Mouse (Mus musculus) gonadal fat pad, adult 2 months (tissue): ENCODE data around the gene Gm21731. TPM values are rescaled to one million over a fixed set of nuclear protein-coding genes. Genes with fewer than 3 reads are reported as not detected.
"Not testable (repeated sequence)": the region's sequence is repeated elsewhere in the genome, so short reads cannot be mapped to it uniquely, and the experiment has no call there.

Experiments
- DNase-seq: peaks from one replicate; pipeline ENCODE4 v3.0.0-alpha.2; 2012; ENCODE audit warnings: low read depth
- polyA plus RNA-seq: library from polyadenylated mRNA; depleted of rRNA; stranded (reverse); fragments of >200 nt; gene quantifications from 2 replicates; pipeline ENCODE4 v1.2.3, GENCODE M21; 2012; rRNA removed

Gene Gm21731
- polyA plus RNA-seq: not detected in 2 replicates

GRCm38 (mm10) chr13:120238811-120239210, at the start of gene Gm21731:
Gene Gm21731 (plus strand): TSS chr13:120239111.
- DNase-seq: not testable (repeated sequence)

- DNase-seq: not testable (repeated sequence)
Measured at GRCm38 (mm10) chr13:120196189-120196821, 42.6 kb upstream of the Gm21731 start.

GRCm38 (mm10) chr13:120215847-120216246, 23.1 kb upstream of the Gm21731 start, which contains the start of gene Gm21762:
Gene Gm21762 (minus strand): TSS chr13:120215947.
- not testable (repeated sequence) for DNase-seq

GRCm38 (mm10) chr13:120220922-120221321, 18.0 kb upstream of the Gm21731 start:
- DNase-seq: not testable (repeated sequence)

GRCm38 (mm10) chr13:120223012-120223659, 15.8 kb upstream of the Gm21731 start:
- DNase-seq: not testable (repeated sequence)

- not testable (repeated sequence) for DNase-seq
Measured at GRCm38 (mm10) chr13:120231798-120232197, 7.1 kb upstream of the Gm21731 start.

GRCm38 (mm10) chr13:120232447-120233049, 6.4 kb upstream of the Gm21731 start:
- DNase-seq: not testable (repeated sequence)

GRCm38 (mm10) chr13:120251208-120251924, 12.5 kb downstream of the Gm21731 start:
- DNase-seq: not testable (repeated sequence)

DNA sequence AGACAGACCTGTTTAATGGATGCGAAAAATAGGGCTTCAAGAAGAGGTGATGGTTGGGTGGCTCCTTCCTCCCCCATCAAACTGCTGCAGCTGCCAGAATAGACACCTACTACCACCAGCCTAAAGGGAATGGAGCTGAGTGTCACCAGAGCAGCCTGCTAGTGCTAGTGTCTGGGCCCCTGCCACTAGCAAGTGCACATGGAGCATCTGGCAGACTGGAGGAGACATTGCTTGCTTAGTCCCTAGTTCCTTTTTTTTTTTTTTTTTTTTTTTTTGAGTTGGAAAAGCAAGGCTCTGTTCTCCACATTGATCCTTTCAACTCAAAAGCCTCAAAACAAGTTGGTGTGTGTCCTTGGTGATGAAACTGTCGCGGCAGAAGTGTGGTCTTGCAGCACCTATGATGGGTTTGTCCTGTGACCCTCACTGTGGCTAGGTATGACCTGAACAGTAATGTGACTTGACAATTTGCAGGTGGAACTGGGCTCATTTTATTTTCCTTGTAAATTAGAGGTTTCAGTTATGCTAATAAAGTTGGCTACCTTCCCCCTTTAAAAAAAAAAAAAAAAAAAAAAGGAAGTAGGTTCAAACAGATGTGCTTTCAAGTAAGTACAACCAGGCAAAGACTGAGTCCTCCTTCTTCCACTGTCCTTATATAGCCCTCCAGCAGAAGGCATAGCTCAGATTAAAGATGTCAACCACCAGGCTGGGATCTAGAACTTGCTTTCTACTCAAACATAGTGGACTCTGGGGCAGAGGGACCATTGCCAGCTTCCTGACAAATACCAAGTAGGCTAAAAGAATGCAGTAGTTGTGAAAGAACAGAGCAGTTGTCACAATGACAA, 20.1 kb downstream of the Gm21731 start:
- DNase-seq: not testable (repeated sequence)

DNA sequence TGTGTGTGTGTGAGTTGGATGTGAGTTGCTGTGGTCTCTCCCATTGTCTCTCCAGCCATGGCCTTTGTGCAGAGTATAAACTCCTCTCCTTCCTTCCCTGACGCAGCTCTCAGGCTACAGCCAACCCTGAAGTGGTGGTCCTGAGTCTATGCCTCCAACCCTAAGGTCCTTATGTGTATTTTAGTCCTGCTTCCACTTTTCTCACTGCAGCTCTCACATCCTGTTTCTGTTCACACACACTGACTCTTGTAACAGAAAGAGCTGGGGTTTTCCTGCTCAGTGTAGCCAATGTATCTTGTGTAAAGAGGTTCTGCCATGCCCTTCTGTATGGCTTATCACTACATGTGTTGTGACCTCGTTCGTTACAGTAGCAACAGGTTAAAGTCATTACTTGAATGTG, 20.8 kb downstream of the Gm21731 start:
- not testable (repeated sequence) for DNase-seq

DNA sequence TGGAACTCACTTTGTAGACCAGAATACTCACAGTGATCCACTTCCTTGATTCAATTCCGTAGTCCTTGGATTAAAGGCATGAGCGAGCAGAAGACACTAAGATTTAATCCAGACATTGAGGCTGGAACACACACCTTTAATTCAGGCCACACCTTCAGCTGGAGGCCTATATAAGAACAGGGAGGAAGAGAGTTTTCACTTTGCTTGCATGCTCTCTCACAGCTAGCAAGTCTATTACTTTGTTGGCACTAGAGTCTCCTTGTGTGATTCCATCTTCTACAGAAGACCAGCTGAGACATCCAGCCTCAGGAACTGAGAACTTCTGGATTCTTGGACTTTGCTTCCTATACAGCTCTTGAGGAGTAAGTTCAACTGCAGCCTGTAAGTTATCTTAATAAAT, 24.0 kb downstream of the Gm21731 start, which contains the start of gene AF067061:
Gene AF067061, plus strand, starts transcription at position 245 of the 400 bp plus-strand sequence.
- not testable (repeated sequence) for DNase-seq

DNA sequence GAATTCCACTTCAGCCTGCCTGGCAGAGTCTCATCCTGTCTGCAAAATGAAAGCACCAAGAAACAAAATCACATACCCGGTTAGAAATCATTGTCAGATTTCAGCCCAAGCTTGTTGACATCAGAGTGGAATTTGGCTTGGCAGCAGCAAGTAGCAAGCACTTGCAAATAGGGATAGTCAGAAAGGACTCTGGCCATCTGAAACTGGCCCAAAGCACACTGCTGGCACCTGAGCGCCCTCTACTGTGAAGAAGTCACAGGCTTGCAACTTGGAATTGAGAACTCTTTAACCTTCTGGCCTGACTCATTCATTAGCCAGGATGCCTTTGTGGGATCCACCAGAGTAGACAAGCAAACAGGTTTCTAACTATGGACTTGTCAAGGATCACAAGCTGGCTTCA, 38.9 kb downstream of the Gm21731 start:
- not testable (repeated sequence) for DNase-seq

DNA sequence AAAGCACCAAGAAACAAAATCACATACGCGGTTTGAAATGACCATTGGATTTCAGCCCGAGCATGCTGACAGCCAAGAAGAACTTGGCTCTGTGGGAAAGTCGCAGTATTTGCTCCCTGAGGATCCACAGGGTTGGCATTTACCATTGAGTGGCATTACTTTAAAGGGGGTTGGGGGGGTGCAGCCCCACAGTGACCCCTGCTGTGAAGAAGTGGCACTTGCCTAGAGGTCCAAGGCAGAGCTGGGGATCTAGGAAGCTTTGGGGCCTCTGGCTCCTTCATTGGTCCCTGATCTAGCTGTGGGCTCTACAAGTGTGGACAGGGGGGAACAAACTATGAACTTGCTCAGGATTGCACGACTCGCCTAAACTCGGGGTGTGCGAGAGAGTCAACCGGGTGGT, 39.9 kb downstream of the Gm21731 start:
- DNase-seq: no peak

Other genes starting within 250 kb of the Gm21731 start
- gene Gm36079, start 212.1 kb upstream of the Gm21731 start, polyA plus RNA-seq: not detected in 2 replicates
- gene Gm21188, start 186.9 kb upstream of the Gm21731 start, polyA plus RNA-seq: 2.3 and 2.4 TPM in 2 replicates
- gene Gm20767, start 98.9 kb upstream of the Gm21731 start, polyA plus RNA-seq: not detected in 2 replicates
- not detected in 2 replicates for gene Gm21818, start 66.7 kb upstream of the Gm21731 start, polyA plus RNA-seq
- not detected in 2 replicates for gene Gm21762, start 23.2 kb upstream of the Gm21731 start, polyA plus RNA-seq
- gene AF067061, start 24.0 kb downstream of the Gm21731 start, polyA plus RNA-seq: not detected in 2 replicates
- 0.33 and 0.59 TPM in 2 replicates for gene BC147527, start 61.3 kb downstream of the Gm21731 start, polyA plus RNA-seq
- not detected in 2 replicates for gene Tcstv3, start 77.8 kb downstream of the Gm21731 start, polyA plus RNA-seq